Mouse (Mus musculus): ENCODE data around the gene Zfp763. TPM values are rescaled to one million over a fixed set of nuclear protein-coding genes. Genes with fewer than 3 reads are reported as not detected.

Zfp763 gene
- polyA plus RNA-seq, 1 experiment from 2014 or later = 8.0 TPM

Other genes starting within 250 kb of the Zfp763 start
- 27.3 and 30.4 TPM in 2 replicates for gene Zfp871, start 245.1 kb downstream of the Zfp763 start, polyA plus RNA-seq (2016; fragmentation: Nextera tagmentation; extraction: Ambion mirVana)
- 1.2 and 2.4 TPM in 2 replicates for gene Zfp811, start 223.5 kb downstream of the Zfp763 start, polyA plus RNA-seq (2016; fragmentation: Nextera tagmentation; extraction: Ambion mirVana)
- 8.5 and 8.7 TPM in 2 replicates for gene Zfp799, start 203.1 kb downstream of the Zfp763 start, polyA plus RNA-seq (2016; fragmentation: Nextera tagmentation; extraction: Ambion mirVana)
- 4.7 and 5.3 TPM in 2 replicates for gene Zfp870, start 141.8 kb downstream of the Zfp763 start, polyA plus RNA-seq (2016; fragmentation: Nextera tagmentation; extraction: Ambion mirVana)
- gene Cyp4f14, start 116.1 kb downstream of the Zfp763 start, polyA plus RNA-seq (2016; fragmentation: Nextera tagmentation; extraction: Ambion mirVana) = not detected in 2 replicates
- gene Cyp4f13, start 86.0 kb downstream of the Zfp763 start, polyA plus RNA-seq (2016; fragmentation: Nextera tagmentation; extraction: Ambion mirVana) = 8.9 TPM in 2 replicates
- 7.7 and 7.8 TPM in 2 replicates for gene Zfp472, start 67.6 kb downstream of the Zfp763 start, polyA plus RNA-seq (2016; fragmentation: Nextera tagmentation; extraction: Ambion mirVana)
- 8.6 and 8.9 TPM in 2 replicates for gene Zfp952, start 40.3 kb downstream of the Zfp763 start, polyA plus RNA-seq (2016; fragmentation: Nextera tagmentation; extraction: Ambion mirVana)
- gene 4921501E09Rik, start 34.7 kb upstream of the Zfp763 start, polyA plus RNA-seq (2016; fragmentation: Nextera tagmentation; extraction: Ambion mirVana) = not detected in 2 replicates
- 5.0 and 5.8 TPM in 2 replicates for gene Zfp563, start 55.9 kb upstream of the Zfp763 start, polyA plus RNA-seq (2016; fragmentation: Nextera tagmentation; extraction: Ambion mirVana)
- 0.18 TPM in 1 of 2 replicates, not detected in the other for gene Morc2b, start 106.3 kb upstream of the Zfp763 start, polyA plus RNA-seq (2016; fragmentation: Nextera tagmentation; extraction: Ambion mirVana)
- gene Olfr55, start 135.0 kb upstream of the Zfp763 start, polyA plus RNA-seq (2016; fragmentation: Nextera tagmentation; extraction: Ambion mirVana) = not detected in 2 replicates
- not detected in 2 replicates for gene Olfr239, start 157.9 kb upstream of the Zfp763 start, polyA plus RNA-seq (2016; fragmentation: Nextera tagmentation; extraction: Ambion mirVana)
- 0.13 TPM in 1 of 2 replicates, not detected in the other for gene Olfr1564, start 188.3 kb upstream of the Zfp763 start, polyA plus RNA-seq (2016; fragmentation: Nextera tagmentation; extraction: Ambion mirVana)
- gene Zfp955a, start 221.7 kb upstream of the Zfp763 start, polyA plus RNA-seq (2016; fragmentation: Nextera tagmentation; extraction: Ambion mirVana) = 13.9 and 14.0 TPM in 2 replicates
- gene Olfr63, start 231.3 kb upstream of the Zfp763 start, polyA plus RNA-seq (2016; fragmentation: Nextera tagmentation; extraction: Ambion mirVana) = 0.02 and 0.06 TPM in 2 replicates

All from heart, embryonic 10.5 days (tissue).